Mouse (Mus musculus): ENCODE measurements around the gene Pmpcb.

- TF ChIP-seq POLR2A (IDR thresholded peaks at IDR 0.05; ENCODE audit: extremely low read depth, insufficient read depth, low read length) (no peak), CTCF (IDR thresholded peaks at IDR 0.05; ENCODE audit: extremely low read depth, insufficient read depth, low read length) (no peak)
Observed at GRCm38 (mm10) chr5:21803691-21804188, 66.8 kb downstream of the Pmpcb start.

All from cortical plate, adult 2 months (tissue).